Mouse (Mus musculus): ENCODE results near the gene Dnmt3c. TPM values are rescaled to one million over a fixed set of nuclear protein-coding genes. Genes with fewer than 3 reads are reported as not detected.

Gene Dnmt3c
- polyA plus RNA-seq, 1 experiment from 2014 or later: 0.16 TPM

GRCm38 (mm10) chr2:153725291-153725690 is 28.8 kb downstream of the Dnmt3c start:
- H3K4me3 ChIP-seq: no peak overlapping the region
- H3K9ac ChIP-seq: no peak overlapping the region
- 82% methylated on average over 4 of the region's 4 CpGs for WGBS
- H3K36me3 ChIP-seq: no peaks in the 10 kb centered on the region
- no peak for ATAC-seq (ENCODE audit: low FRiP score, low read depth)
- H3K9me3 ChIP-seq: no peaks in the 10 kb centered on the region
- no peaks in the 10 kb centered on the region for H3K27me3 ChIP-seq
- no peaks in the 10 kb centered on the region for H3K4me1 ChIP-seq (replicated peaks)
- H3K27ac ChIP-seq (replicated peaks): no peak overlapping the region
- no peak overlapping the region for H3K4me2 ChIP-seq

DNA sequence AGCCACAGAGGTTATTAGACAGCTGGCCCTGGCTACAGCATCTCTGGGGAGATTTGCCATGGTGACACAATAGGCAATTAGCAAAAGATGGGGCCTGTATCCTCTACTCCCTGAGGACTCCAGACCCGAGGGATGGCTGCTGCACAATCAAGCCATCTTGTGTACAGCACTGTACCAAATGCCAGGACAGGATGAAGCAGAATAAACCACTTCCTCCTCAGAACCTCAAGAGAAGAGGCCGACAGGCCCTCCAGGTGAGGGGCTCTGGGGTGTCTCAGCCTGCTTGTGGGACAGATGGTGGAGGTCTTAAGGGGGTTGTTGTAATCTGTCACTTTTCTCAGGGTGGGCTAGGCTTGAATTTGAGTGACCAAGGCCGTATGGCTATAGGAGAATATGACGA is 37.6 kb downstream of the Dnmt3c start:
- no peak overlapping the region for H3K4me2 ChIP-seq
- no peak overlapping the region for H3K27ac ChIP-seq (replicated peaks)
- no peak overlapping the region for H3K4me3 ChIP-seq
- H3K9ac ChIP-seq: no peak overlapping the region
- no peaks in the 10 kb centered on the region for H3K27me3 ChIP-seq
- WGBS: 84% methylated on average over 4 of the region's 4 CpGs
- H3K4me1 ChIP-seq (replicated peaks): no peaks in the 10 kb centered on the region
- H3K9me3 ChIP-seq: no peaks in the 10 kb centered on the region
- ATAC-seq (ENCODE audit: low FRiP score, low read depth): no peak
- no peaks in the 10 kb centered on the region for H3K36me3 ChIP-seq

GRCm38 (mm10) chr2:153740500-153741436 is 44.3 kb downstream of the Dnmt3c start, which contains the start of gene Mapre1:
Mapre1 (plus strand) TSS chr2:153741274.
- peak; percentile 98 for ATAC-seq (ENCODE audit: low FRiP score, low read depth)
- 10% methylated on average over 58 of the region's 58 CpGs for WGBS
- Histone ChIP-seq H3K9ac (peak within 1 kb of the TSS; percentile 86), H3K4me3 (peak within 1 kb of the TSS; percentile 80), H3K27ac (replicated peaks) (peak within 1 kb of the TSS; percentile 98), H3K27me3 (no peaks in the 10 kb centered on the region), H3K4me2 (peak within 1 kb of the TSS; percentile 65), H3K9me3 (no peaks in the 10 kb centered on the region), H3K36me3 (no peaks in the 10 kb centered on the region), H3K4me1 (replicated peaks) (peaks cover 36% of the 10 kb centered on the region)

GRCm38 (mm10) chr2:153741437-153742065 is 45.1 kb downstream of the Dnmt3c start:
- peaks cover 3% of the 10 kb centered on the region; the same call in 1 of the 2 replicates for H3K36me3 ChIP-seq
- peak overlapping the region; percentile 80 for H3K4me3 ChIP-seq
- peak; percentile 84 for ATAC-seq (ENCODE audit: low FRiP score, low read depth)
- H3K9me3 ChIP-seq: no peaks in the 10 kb centered on the region
- H3K4me2 ChIP-seq: peak overlapping the region; percentile 65
- WGBS: under 1% methylated on average over 34 of the region's 56 CpGs
- no peaks in the 10 kb centered on the region for H3K27me3 ChIP-seq
- H3K4me1 ChIP-seq (replicated peaks): peaks cover 39% of the 10 kb centered on the region
- H3K9ac ChIP-seq: peak overlapping the region; percentile 86
- H3K27ac ChIP-seq (replicated peaks): peak overlapping the region; percentile 98

DNA sequence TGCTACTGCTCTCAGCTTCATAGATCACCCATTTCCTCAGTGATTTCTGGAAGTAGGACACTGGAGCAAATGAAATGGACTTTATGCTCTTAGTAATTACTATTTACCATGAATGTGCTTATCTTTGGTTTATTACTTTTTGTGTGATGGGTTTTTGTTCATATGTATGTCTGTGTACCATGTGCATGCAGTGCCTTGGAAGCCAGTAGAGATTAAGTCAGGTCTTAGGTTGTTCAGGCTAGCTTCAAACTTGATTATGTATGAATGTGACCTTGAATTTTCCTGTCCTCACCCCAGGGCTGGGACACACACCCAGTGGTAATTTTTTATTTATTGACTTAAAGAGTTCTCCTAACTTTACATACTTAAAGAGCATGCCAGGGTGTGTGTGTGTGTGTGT is 51.5 kb downstream of the Dnmt3c start:
- Histone ChIP-seq H3K4me2 (no peak overlapping the region), H3K4me1 (replicated peaks) (peaks cover 29% of the 10 kb centered on the region), H3K36me3 (peaks cover 22% of the 10 kb centered on the region; the same call in 1 of the 2 replicates), H3K9me3 (no peaks in the 10 kb centered on the region), H3K27me3 (no peaks in the 10 kb centered on the region), H3K27ac (replicated peaks) (no peak overlapping the region), H3K9ac (no peak overlapping the region), H3K4me3 (no peak overlapping the region)
- ATAC-seq (ENCODE audit: low FRiP score, low read depth): no peak

DNA sequence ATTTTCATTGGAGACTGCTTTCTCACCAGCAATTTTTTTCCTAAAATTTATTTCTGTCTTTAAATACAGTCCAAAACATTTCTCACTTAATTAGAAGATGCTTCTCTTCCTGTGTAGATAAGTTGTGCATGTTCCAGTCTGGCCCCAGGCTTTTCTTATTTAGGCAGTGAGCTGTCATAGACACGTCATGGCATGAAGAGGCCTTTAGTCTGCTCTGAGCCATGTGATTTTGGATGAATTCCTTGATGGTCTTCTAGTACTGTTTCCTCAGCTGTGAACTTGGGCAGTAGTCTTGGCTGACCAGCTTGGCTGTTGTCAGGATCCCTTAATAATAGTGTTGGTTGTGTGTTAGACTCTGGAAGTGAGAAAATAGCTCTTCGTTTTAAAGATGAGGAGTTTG is 53.9 kb downstream of the Dnmt3c start:
- Histone ChIP-seq H3K4me1 (replicated peaks) (peaks cover 12% of the 10 kb centered on the region; the same call in 1 of the 2 replicates), H3K27ac (replicated peaks) (no peak overlapping the region), H3K9ac (no peak overlapping the region), H3K9me3 (no peaks in the 10 kb centered on the region), H3K27me3 (no peaks in the 10 kb centered on the region), H3K4me3 (no peak overlapping the region), H3K36me3 (peaks cover 22% of the 10 kb centered on the region; the same call in 1 of the 2 replicates), H3K4me2 (no peak overlapping the region)
- no peak for ATAC-seq (ENCODE audit: low FRiP score, low read depth)
- WGBS: 88% methylated on average over 2 of the region's 2 CpGs

GRCm38 (mm10) chr2:153762121-153762520 is 65.7 kb downstream of the Dnmt3c start:
- Histone ChIP-seq H3K27me3 (no peaks in the 10 kb centered on the region), H3K4me3 (no peak overlapping the region), H3K9me3 (no peaks in the 10 kb centered on the region), H3K27ac (replicated peaks) (no peak overlapping the region), H3K4me2 (no peak overlapping the region), H3K4me1 (replicated peaks) (no peaks in the 10 kb centered on the region), H3K36me3 (peaks cover 82% of the 10 kb centered on the region), H3K9ac (no peak overlapping the region)
- 92% methylated on average over 5 of the region's 5 CpGs for WGBS
- ATAC-seq (ENCODE audit: low FRiP score, low read depth): no peak

DNA sequence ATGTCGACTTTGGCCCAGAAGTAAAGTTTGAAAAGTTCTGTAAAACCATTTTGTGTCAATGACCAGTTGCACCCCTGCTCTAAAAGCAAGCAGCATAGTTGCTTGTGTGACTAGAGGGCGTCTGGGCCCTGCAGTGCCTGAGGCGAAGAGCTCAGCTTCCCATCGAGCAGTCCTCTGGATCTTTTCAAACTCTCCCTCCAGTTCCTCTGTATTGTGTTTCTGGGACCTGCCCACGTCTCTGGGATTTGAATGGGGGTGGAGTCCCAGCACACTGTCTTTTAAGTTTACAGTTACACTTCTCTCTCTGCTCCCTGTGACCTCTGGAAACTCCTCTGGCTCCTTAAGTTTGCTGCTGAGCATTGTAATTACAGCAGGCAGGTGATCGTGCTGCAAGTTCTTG is 71.0 kb downstream of the Dnmt3c start:
- 61% methylated on average over 6 of the region's 6 CpGs for WGBS
- no peak for ATAC-seq (ENCODE audit: low FRiP score, low read depth)
- Histone ChIP-seq H3K4me3 (no peak overlapping the region), H3K4me2 (no peak overlapping the region), H3K9me3 (no peaks in the 10 kb centered on the region), H3K4me1 (replicated peaks) (no peaks in the 10 kb centered on the region), H3K9ac (no peak overlapping the region), H3K36me3 (peaks cover 70% of the 10 kb centered on the region), H3K27ac (replicated peaks) (no peak overlapping the region), H3K27me3 (no peaks in the 10 kb centered on the region)

- H3K27me3 ChIP-seq: no peaks in the 10 kb centered on the region
- 87% methylated on average over 2 of the region's 2 CpGs for WGBS
- no peaks in the 10 kb centered on the region for H3K9me3 ChIP-seq
- H3K27ac ChIP-seq (replicated peaks): no peak overlapping the region
- no peaks in the 10 kb centered on the region for H3K4me1 ChIP-seq (replicated peaks)
- no peak overlapping the region for H3K4me3 ChIP-seq
- H3K36me3 ChIP-seq: peaks cover 71% of the 10 kb centered on the region
- no peak for ATAC-seq (ENCODE audit: low FRiP score, low read depth)
- no peak overlapping the region for H3K9ac ChIP-seq
- no peak overlapping the region for H3K4me2 ChIP-seq
Measured at GRCm38 (mm10) chr2:153768881-153769280, 72.4 kb downstream of the Dnmt3c start.

- WGBS: 96% methylated on average over 4 of the region's 4 CpGs
- ATAC-seq (ENCODE audit: low FRiP score, low read depth): no peak
- no peaks in the 10 kb centered on the region for H3K9me3 ChIP-seq
- H3K4me1 ChIP-seq (replicated peaks): no peaks in the 10 kb centered on the region
- H3K4me3 ChIP-seq: no peak overlapping the region
- peaks cover 42% of the 10 kb centered on the region for H3K36me3 ChIP-seq
- no peak overlapping the region for H3K27ac ChIP-seq (replicated peaks)
- H3K4me2 ChIP-seq: no peak overlapping the region
- H3K27me3 ChIP-seq: no peaks in the 10 kb centered on the region
- H3K9ac ChIP-seq: no peak overlapping the region
Measured at GRCm38 (mm10) chr2:153772950-153773349, 76.5 kb downstream of the Dnmt3c start.

- no peaks in the 10 kb centered on the region for H3K9me3 ChIP-seq
- no peaks in the 10 kb centered on the region for H3K27me3 ChIP-seq
- peaks cover 31% of the 10 kb centered on the region for H3K36me3 ChIP-seq
- H3K4me1 ChIP-seq (replicated peaks): peaks cover 11% of the 10 kb centered on the region
- no peak overlapping the region for H3K4me3 ChIP-seq
- no peak overlapping the region for H3K27ac ChIP-seq (replicated peaks)
- no peak for ATAC-seq (ENCODE audit: low FRiP score, low read depth)
- no peak overlapping the region for H3K9ac ChIP-seq
- H3K4me2 ChIP-seq: no peak overlapping the region
- 99% methylated on average over 4 of the region's 4 CpGs for WGBS
Measured at GRCm38 (mm10) chr2:153775472-153775871, 79.0 kb downstream of the Dnmt3c start.

- Histone ChIP-seq H3K4me2 (peak overlapping the region; percentile 73), H3K4me3 (peak overlapping the region; percentile 33), H3K4me1 (replicated peaks) (peaks cover 11% of the 10 kb centered on the region), H3K27ac (replicated peaks) (no peak overlapping the region), H3K27me3 (no peaks in the 10 kb centered on the region), H3K9me3 (no peaks in the 10 kb centered on the region), H3K9ac (no peak overlapping the region), H3K36me3 (peaks cover 5% of the 10 kb centered on the region)
- 13% methylated on average over 24 of the region's 24 CpGs for WGBS
- peak; percentile 80; the same call in 1 of the 2 replicates for ATAC-seq (ENCODE audit: low FRiP score, low read depth)
Measured at GRCm38 (mm10) chr2:153778638-153779362, 82.3 kb downstream of the Dnmt3c start.

Measured in hindbrain, embryonic 15.5 days (tissue).